Mouse (Mus musculus) heart, embryonic 12.5 days (tissue): Measurements from ENCODE around the gene Rnf133. TPM values are rescaled to one million over a fixed set of nuclear protein-coding genes. Genes with fewer than 3 reads are reported as not detected.

Source experiments
- ATAC-seq: fragments of 200-750 bp; cut with Nextera tagmentation; 2 replicates; pipeline ENCODE4 v1.8.0; 2017; ENCODE audit warnings: moderate TSS enrichment, moderate library complexity; ENCODE audit not compliant: insufficient number of reproducible peaks, low FRiP score
- H3K27ac ChIP-seq: fragments of 300-500 bp; sonication (generic); 2 replicates; pipeline ENCODE4 v1.5.1; 2016; ENCODE audit warnings: mild to moderate bottlenecking, moderate library complexity; ENCODE audit not compliant: poor library complexity, severe bottlenecking
- H3K27me3 ChIP-seq: fragments of 300-500 bp; sonication (generic); replicated peaks from 2 replicates; pipeline ENCODE4 v1.6.1; 2016; ENCODE audit warnings: mild to moderate bottlenecking, moderate library complexity
- H3K36me3 ChIP-seq: fragments of 300-500 bp; sonication (generic); 2 replicates; pipeline ENCODE4 v1.6.1; 2016; ENCODE audit warnings: mild to moderate bottlenecking, moderate library complexity
- H3K4me1 ChIP-seq: fragments of 300-500 bp; sonication (generic); replicated peaks from 2 replicates; pipeline ENCODE4 v1.6.1; 2016; ENCODE audit warnings: mild to moderate bottlenecking
- H3K4me2 ChIP-seq: fragments of 300-500 bp; sonication (generic); 2 replicates; pipeline ENCODE4 v1.6.1; 2016; ENCODE audit warnings: mild to moderate bottlenecking, moderate library complexity
- H3K4me3 ChIP-seq: fragments of 300-500 bp; sonication (generic); 2 replicates; pipeline ENCODE4 v1.5.1; 2016; ENCODE audit warnings: mild to moderate bottlenecking
- H3K9ac ChIP-seq: fragments of 300-500 bp; sonication (generic); 2 replicates; pipeline ENCODE4 v1.6.1; 2016; ENCODE audit warnings: mild to moderate bottlenecking, moderate library complexity
- H3K9me3 ChIP-seq: fragments of 300-500 bp; sonication (generic); replicated peaks from 2 replicates; pipeline ENCODE4 v1.6.1; 2016; ENCODE audit warnings: mild to moderate bottlenecking, moderate library complexity
- WGBS: fragments of 180-500 bp; shearing (Covaris S2); methylation state at CpG from one replicate; pipeline ENCODE4 v1.1.7; 2016; 5-methylcytosine and 5-hydroxymethylcytosine counted together
- polyA plus RNA-seq: library from polyadenylated mRNA; unstranded; fragments of >200 nt; fragmentation: Nextera tagmentation; extraction: Ambion mirVana; gene quantifications from 2 replicates; pipeline ENCODE4 v1.2.1, GENCODE M21; 2016

The Rnf133 gene
- polyA plus RNA-seq: not detected in 2 replicates

GRCm38 (mm10) chr6:23650205-23650604, at the start of gene Rnf133:
Gene Rnf133, minus strand, starts transcription at chr6:23650305.
- H3K27ac ChIP-seq: no peak within 1 kb of the TSS
- H3K9me3 ChIP-seq: no peaks in the 10 kb centered on the region
- no peaks in the 10 kb centered on the region for H3K36me3 ChIP-seq
- H3K4me2 ChIP-seq: no peak within 1 kb of the TSS
- ATAC-seq: no peak
- no peak within 1 kb of the TSS for H3K9ac ChIP-seq
- no peak within 1 kb of the TSS for H3K4me3 ChIP-seq
- no peaks in the 10 kb centered on the region for H3K4me1 ChIP-seq
- 76% methylated on average over 2 of the region's 2 CpGs for WGBS
- H3K27me3 ChIP-seq: no peaks in the 10 kb centered on the region

- no peaks in the 10 kb centered on the region for H3K9me3 ChIP-seq
- no peaks in the 10 kb centered on the region for H3K4me1 ChIP-seq
- H3K9ac ChIP-seq: no peak overlapping the region
- H3K4me3 ChIP-seq: no peak overlapping the region
- ATAC-seq: no peak
- no peaks in the 10 kb centered on the region for H3K27me3 ChIP-seq
- H3K27ac ChIP-seq: no peak overlapping the region
- WGBS: 67% methylated on average over 1 of the region's 1 CpGs
- no peaks in the 10 kb centered on the region for H3K36me3 ChIP-seq
- no peak overlapping the region for H3K4me2 ChIP-seq
Measured at GRCm38 (mm10) chr6:23678172-23678571, 28.1 kb upstream of the Rnf133 start.

GRCm38 (mm10) chr6:23655036-23655435, 4.9 kb upstream of the Rnf133 start, which contains the start of gene Rnf148:
Gene Rnf148, minus strand, starts transcription at chr6:23655136.
- Histone ChIP-seq H3K27me3 (no peaks in the 10 kb centered on the region), H3K4me2 (no peak within 1 kb of the TSS), H3K9ac (no peak within 1 kb of the TSS), H3K9me3 (no peaks in the 10 kb centered on the region), H3K4me1 (no peaks in the 10 kb centered on the region), H3K36me3 (no peaks in the 10 kb centered on the region), H3K4me3 (no peak within 1 kb of the TSS), H3K27ac (no peak within 1 kb of the TSS)
- 83% methylated on average over 2 of the region's 2 CpGs for WGBS
- ATAC-seq: no peak

GRCm38 (mm10) chr6:23648732-23649131, 1.4 kb downstream of the Rnf133 start:
- Histone ChIP-seq H3K4me1 (no peaks in the 10 kb centered on the region), H3K27me3 (no peaks in the 10 kb centered on the region), H3K9me3 (no peaks in the 10 kb centered on the region), H3K36me3 (no peaks in the 10 kb centered on the region), H3K27ac (no peak overlapping the region), H3K9ac (no peak overlapping the region), H3K4me2 (no peak overlapping the region), H3K4me3 (no peak overlapping the region)
- WGBS: 70% methylated on average over 8 of the region's 8 CpGs
- no peak for ATAC-seq

DNA sequence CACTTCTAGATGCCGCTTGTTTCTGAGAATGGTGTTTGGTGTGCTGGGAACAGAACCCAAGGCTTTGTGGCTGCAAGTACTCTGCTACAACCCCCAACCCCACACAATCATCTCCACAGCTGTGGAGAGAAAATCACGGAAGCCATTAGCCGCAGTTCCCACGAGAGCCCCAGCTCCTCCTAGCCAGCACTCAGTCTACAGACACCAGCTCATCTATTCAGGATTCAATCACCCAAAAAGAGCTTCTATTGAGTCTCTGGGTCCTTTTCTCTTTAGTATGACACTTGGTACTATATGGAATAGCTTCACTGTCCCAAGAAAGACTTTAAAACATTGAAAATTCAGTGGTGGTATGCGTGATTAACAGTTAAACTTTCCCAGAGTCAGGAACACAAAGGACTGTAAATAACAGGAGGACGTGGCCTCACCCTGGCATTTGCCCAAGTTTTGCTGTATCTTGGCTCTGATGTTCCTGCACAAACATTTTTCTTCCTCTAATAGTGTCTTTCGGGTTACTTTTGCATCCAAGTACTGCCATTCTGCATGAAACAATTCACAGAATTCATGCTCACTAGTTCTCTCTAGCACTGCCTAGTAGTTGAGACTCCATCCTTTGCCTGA, 2.4 kb downstream of the Rnf133 start:
- 64% methylated on average over 7 of the region's 7 CpGs for WGBS
- H3K27me3 ChIP-seq: no peaks in the 10 kb centered on the region
- H3K9ac ChIP-seq: no peak overlapping the region
- H3K36me3 ChIP-seq: no peaks in the 10 kb centered on the region
- no peaks in the 10 kb centered on the region for H3K4me1 ChIP-seq
- no peak overlapping the region for H3K4me2 ChIP-seq
- ATAC-seq: no peak
- H3K9me3 ChIP-seq: no peaks in the 10 kb centered on the region
- no peak overlapping the region for H3K4me3 ChIP-seq
- H3K27ac ChIP-seq: no peak overlapping the region

DNA sequence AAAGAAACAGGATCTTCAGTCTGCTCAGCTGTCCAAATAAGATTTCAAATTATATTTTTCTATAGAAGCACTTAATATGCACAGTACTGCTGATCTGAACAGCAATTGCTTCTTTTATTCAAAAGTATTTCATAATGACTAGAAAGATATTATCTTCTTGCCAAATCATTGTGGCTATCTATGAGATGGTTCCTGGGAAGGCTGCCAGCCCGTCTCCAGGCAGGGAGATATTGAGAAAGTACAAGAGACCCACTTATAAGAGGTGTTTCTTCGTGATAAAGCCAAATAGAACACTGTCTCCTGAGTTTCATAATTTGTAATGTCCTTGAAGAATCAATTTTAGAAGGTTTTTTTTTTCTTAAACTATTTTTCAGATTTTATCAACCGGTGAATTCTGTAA, 13.0 kb downstream of the Rnf133 start:
- no peak overlapping the region for H3K4me2 ChIP-seq
- no peak overlapping the region for H3K4me3 ChIP-seq
- no peaks in the 10 kb centered on the region for H3K4me1 ChIP-seq
- H3K27ac ChIP-seq: no peak overlapping the region
- H3K27me3 ChIP-seq: no peaks in the 10 kb centered on the region
- H3K9ac ChIP-seq: no peak overlapping the region
- H3K36me3 ChIP-seq: no peaks in the 10 kb centered on the region
- 69% methylated on average over 3 of the region's 3 CpGs for WGBS
- no peak for ATAC-seq
- no peaks in the 10 kb centered on the region for H3K9me3 ChIP-seq

GRCm38 (mm10) chr6:23635208-23635607, 14.9 kb downstream of the Rnf133 start:
- no peaks in the 10 kb centered on the region for H3K4me1 ChIP-seq
- WGBS: 84% methylated on average over 3 of the region's 3 CpGs
- ATAC-seq: no peak

DNA sequence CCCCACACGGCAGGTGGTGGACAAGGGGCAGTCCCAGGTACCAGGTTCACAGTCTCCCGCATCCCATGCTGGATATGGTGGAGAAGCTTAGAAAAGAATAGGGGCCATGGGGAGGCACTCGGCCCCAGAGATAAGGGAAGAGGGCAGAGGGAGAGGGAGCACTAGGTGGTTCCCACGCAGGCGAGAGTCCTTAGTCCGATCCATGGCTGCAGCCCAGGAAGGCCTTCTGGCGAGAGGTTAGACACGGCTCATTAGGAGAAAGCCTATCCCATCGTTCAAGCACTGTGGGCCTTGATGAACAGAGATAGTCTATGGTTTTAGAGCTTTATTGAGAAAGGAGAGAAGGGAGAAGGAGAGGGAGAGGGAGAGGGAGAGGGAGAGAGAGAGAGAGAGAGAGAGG, 16.1 kb downstream of the Rnf133 start:
- no peak for ATAC-seq
- H3K27ac ChIP-seq: no peak overlapping the region
- 77% methylated on average over 9 of the region's 9 CpGs for WGBS
- H3K9me3 ChIP-seq: no peaks in the 10 kb centered on the region
- H3K4me1 ChIP-seq: no peaks in the 10 kb centered on the region
- no peak overlapping the region for H3K4me3 ChIP-seq
- H3K4me2 ChIP-seq: no peak overlapping the region
- no peak overlapping the region for H3K9ac ChIP-seq
- no peaks in the 10 kb centered on the region for H3K36me3 ChIP-seq
- H3K27me3 ChIP-seq: no peaks in the 10 kb centered on the region

More at GRCm38 (mm10) chr6:23635208-23635607, 14.9 kb downstream of the Rnf133 start:
- no peaks in the 10 kb centered on the region for H3K27me3 ChIP-seq
- no peak overlapping the region for H3K27ac ChIP-seq
- H3K4me3 ChIP-seq: no peak overlapping the region
- H3K36me3 ChIP-seq: no peaks in the 10 kb centered on the region
- no peaks in the 10 kb centered on the region for H3K9me3 ChIP-seq
- no peak overlapping the region for H3K4me2 ChIP-seq
- H3K9ac ChIP-seq: no peak overlapping the region

- no peak overlapping the region for H3K9ac ChIP-seq
- no peak for ATAC-seq
- no peaks in the 10 kb centered on the region for H3K27me3 ChIP-seq
- no peak overlapping the region for H3K4me2 ChIP-seq
- H3K4me3 ChIP-seq: no peak overlapping the region
- H3K27ac ChIP-seq: no peak overlapping the region
- no peaks in the 10 kb centered on the region for H3K36me3 ChIP-seq
- H3K4me1 ChIP-seq: no peaks in the 10 kb centered on the region
- WGBS: 24% methylated on average over 4 of the region's 4 CpGs
- H3K9me3 ChIP-seq: no peaks in the 10 kb centered on the region
Measured at GRCm38 (mm10) chr6:23630465-23630864, 19.6 kb downstream of the Rnf133 start.

Other genes starting within 250 kb of the Rnf133 start
- not detected in 2 replicates for gene Rnf148, start 4.8 kb upstream of the Rnf133 start, polyA plus RNA-seq
- 1.0 and 1.1 TPM in 2 replicates for gene Cadps2, start 189.1 kb upstream of the Rnf133 start, polyA plus RNA-seq